Mouse (Mus musculus) embryonic facial prominence, embryonic 14.5 days (tissue): ENCODE measurements around the gene Cebpzos. TPM values are rescaled to one million over a fixed set of nuclear protein-coding genes. Genes with fewer than 3 reads are reported as not detected.

Source experiments
- ATAC-seq: fragments of 200-750 bp; cut with Nextera tagmentation; 2 replicates; pipeline ENCODE4 v1.8.0; 2017; ENCODE audit warnings: low read depth, moderate number of reproducible peaks, moderate TSS enrichment
- DNase-seq: peaks from one replicate; pipeline ENCODE4 v3.0.0-alpha.2; 2015; ENCODE audit warnings: low spot score
- H3K27ac ChIP-seq: fragments of 300-500 bp; sonication (generic); replicated peaks from 2 replicates; pipeline ENCODE4 v1.5.1; 2014; ENCODE audit warnings: low read depth, mild to moderate bottlenecking, low read length, moderate library complexity
- H3K27me3 ChIP-seq: fragments of 300-500 bp; sonication (generic); replicated peaks from 2 replicates; pipeline ENCODE4 v1.6.1; 2014; ENCODE audit warnings: low read length; ENCODE audit not compliant: control insufficient read depth, insufficient read depth
- H3K36me3 ChIP-seq: fragments of 300-500 bp; sonication (generic); 2 replicates; pipeline ENCODE4 v1.6.1; 2014; ENCODE audit warnings: low read length, mixed read lengths; ENCODE audit not compliant: control insufficient read depth, insufficient read depth
- H3K4me1 ChIP-seq: fragments of 300-500 bp; sonication (generic); 2 replicates; pipeline ENCODE4 v1.6.1; 2014; ENCODE audit warnings: antibody characterized with exemption, low read length; ENCODE audit not compliant: control insufficient read depth, insufficient read depth
- H3K4me2 ChIP-seq: fragments of 300-500 bp; sonication (generic); 2 replicates; pipeline ENCODE4 v1.6.1; 2014; ENCODE audit warnings: low read depth, mild to moderate bottlenecking, low read length, moderate library complexity, mixed read lengths
- H3K4me3 ChIP-seq: fragments of 300-500 bp; sonication (generic); 2 replicates; pipeline ENCODE4 v1.5.1; 2014; ENCODE audit warnings: low read depth, mild to moderate bottlenecking, low read length
- H3K9ac ChIP-seq: fragments of 300-500 bp; sonication (generic); 2 replicates; pipeline ENCODE4 v1.6.1; 2014; ENCODE audit warnings: low read depth, mild to moderate bottlenecking, low read length, moderate library complexity, mixed read lengths
- H3K9me3 ChIP-seq: fragments of 300-500 bp; sonication (generic); 2 replicates; pipeline ENCODE4 v1.6.1; 2016; ENCODE audit warnings: low read length; ENCODE audit not compliant: control insufficient read depth
- WGBS: fragments of 180-500 bp; shearing (Covaris S2); extraction: QIAGEN DNeasy Blood & Tissue Kit; methylation state at CpG from one replicate; pipeline ENCODE4 v1.1.7; 2014; 5-methylcytosine and 5-hydroxymethylcytosine counted together
- polyA plus RNA-seq: library from polyadenylated mRNA; unstranded; fragments of >200 nt; fragmentation: Nextera tagmentation; extraction: Ambion mirVana; gene quantifications from 2 replicates; pipeline ENCODE4 v1.2.1, GENCODE M21; 2014

Gene Cebpzos
- polyA plus RNA-seq, 1 experiment from 2014 or later, result 95.6 TPM

- Histone ChIP-seq H3K27me3 (no peaks in the 10 kb centered on the region), H3K36me3 (peaks cover 91% of the 10 kb centered on the region), H3K4me2 (no peak overlapping the region), H3K9ac (no peak overlapping the region), H3K4me1 (no peaks in the 10 kb centered on the region), H3K4me3 (no peak overlapping the region), H3K27ac (no peak overlapping the region), H3K9me3 (no peaks in the 10 kb centered on the region)
- ATAC-seq (no peak), DNase-seq (no peak)
- WGBS, result 84% methylated on average over 5 of the region's 5 CpGs
Observed at GRCm38 (mm10) chr17:78952070-78952469, 35.8 kb downstream of the Cebpzos start.

- Histone ChIP-seq H3K36me3 (peaks cover 90% of the 10 kb centered on the region), H3K9ac (no peak overlapping the region), H3K4me3 (no peak overlapping the region), H3K4me2 (no peak overlapping the region), H3K9me3 (no peaks in the 10 kb centered on the region), H3K27me3 (no peaks in the 10 kb centered on the region), H3K4me1 (no peaks in the 10 kb centered on the region), H3K27ac (no peak overlapping the region)
- DNase-seq (peak; percentile 27), ATAC-seq (peak; percentile 30; the same call in 1 of the 2 replicates)
- WGBS, result 76% methylated on average over 8 of the region's 8 CpGs
Observed at GRCm38 (mm10) chr17:78953240-78953639, 36.9 kb downstream of the Cebpzos start.

- ATAC-seq (no peak), DNase-seq (no peak)
- H3K9ac ChIP-seq, result no peak overlapping the region
- H3K27ac ChIP-seq, result no peak overlapping the region
- no peak overlapping the region for H3K4me2 ChIP-seq
- H3K4me1 ChIP-seq, result no peaks in the 10 kb centered on the region
- peaks cover 84% of the 10 kb centered on the region for H3K36me3 ChIP-seq
- H3K9me3 ChIP-seq, result no peaks in the 10 kb centered on the region
- 71% methylated on average over 6 of the region's 6 CpGs for WGBS
- H3K27me3 ChIP-seq, result no peaks in the 10 kb centered on the region
- H3K4me3 ChIP-seq, result no peak overlapping the region
Observed at GRCm38 (mm10) chr17:78959473-78959872, 43.2 kb downstream of the Cebpzos start.

GRCm38 (mm10) chr17:78964387-78964786 is 48.1 kb downstream of the Cebpzos start:
- Histone ChIP-seq H3K27ac (no peak overlapping the region), H3K4me1 (no peaks in the 10 kb centered on the region), H3K4me3 (no peak overlapping the region), H3K4me2 (no peak overlapping the region), H3K27me3 (no peaks in the 10 kb centered on the region), H3K36me3 (peaks cover 61% of the 10 kb centered on the region), H3K9me3 (no peaks in the 10 kb centered on the region), H3K9ac (no peak overlapping the region)
- WGBS, result 86% methylated on average over 1 of the region's 1 CpGs
- DNase-seq (peak; percentile 11), ATAC-seq (no peak)

- WGBS, result 88% methylated on average over 11 of the region's 11 CpGs
- no peak overlapping the region for H3K4me2 ChIP-seq
Observed at GRCm38 (mm10) chr17:78966092-78966883, 50.0 kb downstream of the Cebpzos start.

GRCm38 (mm10) chr17:78968500-78968899 is 52.2 kb downstream of the Cebpzos start:
- Histone ChIP-seq H3K9me3 (no peaks in the 10 kb centered on the region), H3K9ac (no peak overlapping the region), H3K27ac (no peak overlapping the region), H3K4me2 (no peak overlapping the region), H3K4me3 (no peak overlapping the region), H3K36me3 (peaks cover 54% of the 10 kb centered on the region), H3K4me1 (no peaks in the 10 kb centered on the region), H3K27me3 (no peaks in the 10 kb centered on the region)
- ATAC-seq (no peak), DNase-seq (no peak)
- WGBS, result 91% methylated on average over 3 of the region's 3 CpGs

More at GRCm38 (mm10) chr17:78966092-78966883, 50.0 kb downstream of the Cebpzos start:
- H3K27me3 ChIP-seq, result no peaks in the 10 kb centered on the region
- ATAC-seq (no peak), DNase-seq (no peak)
- no peak overlapping the region for H3K27ac ChIP-seq
- no peaks in the 10 kb centered on the region for H3K4me1 ChIP-seq
- no peaks in the 10 kb centered on the region for H3K9me3 ChIP-seq
- no peak overlapping the region for H3K4me3 ChIP-seq
- H3K9ac ChIP-seq, result no peak overlapping the region
- peaks cover 55% of the 10 kb centered on the region for H3K36me3 ChIP-seq

Other genes with a start within 250 kb of the Cebpzos start
- gene Strn, start 179.3 kb upstream of the Cebpzos start, polyA plus RNA-seq, result 6.9 and 7.0 TPM in 2 replicates
- gene Heatr5b, start 81.1 kb upstream of the Cebpzos start, polyA plus RNA-seq, result 12.4 and 14.6 TPM in 2 replicates
- 38.5 and 40.5 TPM in 2 replicates for gene Gpatch11, start 80.9 kb upstream of the Cebpzos start, polyA plus RNA-seq
- gene Eif2ak2, start 33.9 kb upstream of the Cebpzos start, polyA plus RNA-seq, result 6.8 and 8.0 TPM in 2 replicates
- 0.22 and 0.75 TPM in 2 replicates for gene Sult6b1, start 9.5 kb upstream of the Cebpzos start, polyA plus RNA-seq
- gene Cebpz, start 20.6 kb downstream of the Cebpzos start, polyA plus RNA-seq, result 53.3 and 54.7 TPM in 2 replicates
- gene Ndufaf7, start 20.6 kb downstream of the Cebpzos start, polyA plus RNA-seq, result 49.0 and 52.5 TPM in 2 replicates
- 42.3 and 49.2 TPM in 2 replicates for gene Prkd3, start 104.3 kb downstream of the Cebpzos start, polyA plus RNA-seq
- 14.0 and 18.1 TPM in 2 replicates for gene Qpct, start 135.4 kb downstream of the Cebpzos start, polyA plus RNA-seq